Mouse (Mus musculus) megakaryocyte, embryonic 14.5 days (primary cell): ENCODE data around the gene Hoxb5.

Experiments
- FLI1 ChIP-seq: IDR thresholded peaks from 2 replicates; pipeline ENCODE4 v1.6.1; 2012; ENCODE audit warnings: low read length, inconsistent platforms, mixed read lengths
- GATA1 ChIP-seq: IDR thresholded peaks from 3 replicates; pipeline ENCODE4 v1.6.1; 2012; ENCODE audit warnings: mixed read lengths, low read length, inconsistent platforms, borderline replicate concordance

GRCm38 (mm10) chr11:96322738-96323137, 19.6 kb downstream of the Hoxb5 start:
- TF ChIP-seq GATA1 (no peak), FLI1 (no peak)
